Mouse (Mus musculus): ENCODE measurements around the gene Ndc1. TPM values are rescaled to one million over a fixed set of nuclear protein-coding genes. Genes with fewer than 3 reads are reported as not detected.
A peak's percentile ranks its signal among the peaks of the same experiment; 100 is the strongest.

Ndc1 gene
- polyA plus RNA-seq, 1 experiment from 2014 or later: 37.6 TPM

- H3K9ac ChIP-seq: no peak overlapping the region
- no peak overlapping the region for H3K4me3 ChIP-seq
- H3K4me2 ChIP-seq: no peak overlapping the region
- H3K27me3 ChIP-seq: peaks cover 4% of the 10 kb centered on the region; the same call in 1 of the 2 replicates
- H3K36me3 ChIP-seq: no peaks in the 10 kb centered on the region
- H3K27ac ChIP-seq: no peak overlapping the region
- no peak for ATAC-seq (ENCODE audit: borderline replicate concordance, extremely low read depth, low FRiP score, low TSS enrichment)
- WGBS: 68% methylated on average over 9 of the region's 9 CpGs
- no peaks in the 10 kb centered on the region for H3K9me3 ChIP-seq
- H3K4me1 ChIP-seq: peaks cover 2% of the 10 kb centered on the region; the same call in 1 of the 2 replicates
Observed at GRCm38 (mm10) chr4:107426631-107427030, 59.0 kb downstream of the Ndc1 start.

- H3K9me3 ChIP-seq: no peaks in the 10 kb centered on the region
- H3K4me1 ChIP-seq: peaks cover 18% of the 10 kb centered on the region
- H3K9ac ChIP-seq: no peak overlapping the region
- H3K36me3 ChIP-seq: no peaks in the 10 kb centered on the region
- H3K27ac ChIP-seq: no peak overlapping the region
- no peak overlapping the region for H3K4me2 ChIP-seq
- 84% methylated on average over 5 of the region's 5 CpGs for WGBS
- H3K27me3 ChIP-seq: peaks cover 51% of the 10 kb centered on the region
- ATAC-seq (ENCODE audit: borderline replicate concordance, extremely low read depth, low FRiP score, low TSS enrichment): no peak
- H3K4me3 ChIP-seq: no peak overlapping the region
Observed at GRCm38 (mm10) chr4:107432717-107433116, 65.1 kb downstream of the Ndc1 start.

GRCm38 (mm10) chr4:107433998-107434355, 66.4 kb downstream of the Ndc1 start:
- peak overlapping the region; percentile 39; the same call in 1 of the 2 replicates for H3K9ac ChIP-seq

GRCm38 (mm10) chr4:107434356-107435237, 67.0 kb downstream of the Ndc1 start, which contains the start of gene Glis1:
Gene Glis1, plus strand, starts transcription at chr4:107434591.
- ATAC-seq (ENCODE audit: borderline replicate concordance, extremely low read depth, low FRiP score, low TSS enrichment): peak; percentile 93
- whole genome bisulfite sequencing: under 1% methylated on average over 108 of the region's 112 CpGs

More at GRCm38 (mm10) chr4:107433998-107434355, 66.4 kb downstream of the Ndc1 start:
- no peak for ATAC-seq (ENCODE audit: borderline replicate concordance, extremely low read depth, low FRiP score, low TSS enrichment)
- WGBS: 7% methylated on average over 15 of the region's 15 CpGs
- no peak overlapping the region for H3K27ac ChIP-seq
- H3K27me3 ChIP-seq: peaks cover 64% of the 10 kb centered on the region
- peaks cover 18% of the 10 kb centered on the region for H3K4me1 ChIP-seq
- no peaks in the 10 kb centered on the region for H3K36me3 ChIP-seq
- H3K4me2 ChIP-seq: peak overlapping the region; percentile 92
- no peaks in the 10 kb centered on the region for H3K9me3 ChIP-seq
- peak overlapping the region; percentile 65 for H3K4me3 ChIP-seq

GRCm38 (mm10) chr4:107435238-107435946, 67.8 kb downstream of the Ndc1 start:
- H3K4me1 ChIP-seq: peaks cover 18% of the 10 kb centered on the region
- ATAC-seq (ENCODE audit: borderline replicate concordance, extremely low read depth, low FRiP score, low TSS enrichment): no peak; the same call in 1 of the 2 replicates
- H3K36me3 ChIP-seq: no peaks in the 10 kb centered on the region
- H3K27ac ChIP-seq: no peak overlapping the region
- H3K27me3 ChIP-seq: peaks cover 78% of the 10 kb centered on the region
- 4% methylated on average over 47 of the region's 47 CpGs for WGBS
- H3K4me3 ChIP-seq: peak overlapping the region; percentile 65
- H3K9me3 ChIP-seq: no peaks in the 10 kb centered on the region
- peak overlapping the region; percentile 39 for H3K9ac ChIP-seq
- peak overlapping the region; percentile 92 for H3K4me2 ChIP-seq

More at GRCm38 (mm10) chr4:107434356-107435237, 67.0 kb downstream of the Ndc1 start, which contains the start of gene Glis1:
- Histone ChIP-seq H3K36me3 (no peaks in the 10 kb centered on the region), H3K9ac (peak within 1 kb of the TSS; percentile 39), H3K9me3 (no peaks in the 10 kb centered on the region), H3K27me3 (peaks cover 70% of the 10 kb centered on the region), H3K4me1 (peaks cover 18% of the 10 kb centered on the region), H3K4me3 (peak within 1 kb of the TSS; percentile 65), H3K4me2 (peak within 1 kb of the TSS; percentile 92), H3K27ac (no peak within 1 kb of the TSS)

- Histone ChIP-seq H3K4me3 (no peak overlapping the region), H3K27me3 (peaks cover 89% of the 10 kb centered on the region), H3K36me3 (no peaks in the 10 kb centered on the region), H3K27ac (no peak overlapping the region), H3K9ac (no peak overlapping the region), H3K4me1 (peaks cover 18% of the 10 kb centered on the region), H3K4me2 (no peak overlapping the region), H3K9me3 (no peaks in the 10 kb centered on the region)
- no peak for ATAC-seq (ENCODE audit: borderline replicate concordance, extremely low read depth, low FRiP score, low TSS enrichment)
- 86% methylated on average over 7 of the region's 7 CpGs for WGBS
Observed at GRCm38 (mm10) chr4:107436476-107436875, 68.9 kb downstream of the Ndc1 start.

- WGBS: 85% methylated on average over 8 of the region's 8 CpGs
- peaks cover 17% of the 10 kb centered on the region for H3K4me1 ChIP-seq
- H3K27me3 ChIP-seq: peaks cover 81% of the 10 kb centered on the region
- ATAC-seq (ENCODE audit: borderline replicate concordance, extremely low read depth, low FRiP score, low TSS enrichment): no peak
- no peaks in the 10 kb centered on the region for H3K36me3 ChIP-seq
- no peak overlapping the region for H3K4me2 ChIP-seq
- no peaks in the 10 kb centered on the region for H3K9me3 ChIP-seq
- no peak overlapping the region for H3K4me3 ChIP-seq
- H3K9ac ChIP-seq: no peak overlapping the region
- H3K27ac ChIP-seq: no peak overlapping the region
Observed at GRCm38 (mm10) chr4:107438741-107439140, 71.2 kb downstream of the Ndc1 start.

- Histone ChIP-seq H3K4me2 (peak overlapping the region; percentile 46), H3K9me3 (no peaks in the 10 kb centered on the region), H3K27me3 (peaks cover 71% of the 10 kb centered on the region), H3K4me3 (peak overlapping the region; percentile 24), H3K36me3 (no peaks in the 10 kb centered on the region), H3K9ac (no peak overlapping the region), H3K4me1 (peaks cover 4% of the 10 kb centered on the region), H3K27ac (no peak overlapping the region)
- ATAC-seq (ENCODE audit: borderline replicate concordance, extremely low read depth, low FRiP score, low TSS enrichment): no peak
- WGBS: 19% methylated on average over 13 of the region's 13 CpGs
Observed at GRCm38 (mm10) chr4:107440306-107440705, 72.7 kb downstream of the Ndc1 start.

GRCm38 (mm10) chr4:107442288-107442687, 74.7 kb downstream of the Ndc1 start:
- no peak overlapping the region for H3K4me2 ChIP-seq
- no peak overlapping the region for H3K27ac ChIP-seq
- peaks cover 52% of the 10 kb centered on the region for H3K27me3 ChIP-seq
- H3K9me3 ChIP-seq: no peaks in the 10 kb centered on the region
- no peaks in the 10 kb centered on the region for H3K36me3 ChIP-seq
- H3K4me1 ChIP-seq: no peaks in the 10 kb centered on the region
- ATAC-seq (ENCODE audit: borderline replicate concordance, extremely low read depth, low FRiP score, low TSS enrichment): no peak
- no peak overlapping the region for H3K4me3 ChIP-seq
- no peak overlapping the region for H3K9ac ChIP-seq
- WGBS: 51% methylated on average over 11 of the region's 11 CpGs

GRCm38 (mm10) chr4:107442891-107443483, 75.4 kb downstream of the Ndc1 start:
- Histone ChIP-seq H3K27ac (no peak overlapping the region), H3K27me3 (peaks cover 45% of the 10 kb centered on the region), H3K9ac (no peak overlapping the region), H3K4me3 (no peak overlapping the region), H3K9me3 (no peaks in the 10 kb centered on the region), H3K4me1 (no peaks in the 10 kb centered on the region), H3K36me3 (no peaks in the 10 kb centered on the region), H3K4me2 (no peak overlapping the region)
- WGBS: 43% methylated on average over 16 of the region's 16 CpGs
- no peak for ATAC-seq (ENCODE audit: borderline replicate concordance, extremely low read depth, low FRiP score, low TSS enrichment)

GRCm38 (mm10) chr4:107443621-107444020, 76.0 kb downstream of the Ndc1 start:
- Histone ChIP-seq H3K4me1 (no peaks in the 10 kb centered on the region), H3K9ac (no peak overlapping the region), H3K9me3 (no peaks in the 10 kb centered on the region), H3K4me3 (no peak overlapping the region), H3K27me3 (peaks cover 38% of the 10 kb centered on the region), H3K27ac (no peak overlapping the region), H3K4me2 (no peak overlapping the region), H3K36me3 (no peaks in the 10 kb centered on the region)
- 69% methylated on average over 11 of the region's 11 CpGs for WGBS
- no peak for ATAC-seq (ENCODE audit: borderline replicate concordance, extremely low read depth, low FRiP score, low TSS enrichment)
